Mouse (Mus musculus) embryonic facial prominence, embryonic 11.5 days (tissue): ENCODE results near the gene Arhgap45. TPM values are rescaled to one million over a fixed set of nuclear protein-coding genes. Genes with fewer than 3 reads are reported as not detected.

ENCODE experiments used
- ATAC-seq: fragments of 200-750 bp; cut with Nextera tagmentation; replicated peaks from 2 replicates; pipeline ENCODE4 v1.8.0; 2017; ENCODE audit warnings: low read depth; ENCODE audit not compliant: insufficient number of reproducible peaks, low FRiP score, low TSS enrichment
- DNase-seq: peaks from one replicate; pipeline ENCODE4 v3.0.0-alpha.2; 2015; ENCODE audit warnings: low spot score
- H3K27ac ChIP-seq: fragments of 300-500 bp; sonication (generic); replicated peaks from 2 replicates; pipeline ENCODE4 v1.5.1; 2014; ENCODE audit warnings: mild to moderate bottlenecking, low read depth, low read length, control low read depth
- H3K27me3 ChIP-seq: fragments of 300-500 bp; sonication (generic); 2 replicates; pipeline ENCODE4 v1.6.1; 2014; ENCODE audit warnings: mild to moderate bottlenecking, low read length, moderate library complexity, mixed read lengths; ENCODE audit not compliant: control insufficient read depth, insufficient read depth
- H3K36me3 ChIP-seq: fragments of 300-500 bp; sonication (generic); replicated peaks from 2 replicates; pipeline ENCODE4 v1.6.1; 2014; ENCODE audit warnings: low read depth, mild to moderate bottlenecking, low read length, moderate library complexity, mixed read lengths; ENCODE audit not compliant: control insufficient read depth, insufficient read depth
- H3K4me1 ChIP-seq: fragments of 300-500 bp; sonication (generic); 2 replicates; pipeline ENCODE4 v1.6.1; 2014; ENCODE audit warnings: low read length, mixed read lengths; ENCODE audit not compliant: control insufficient read depth, insufficient read depth
- H3K4me2 ChIP-seq: fragments of 300-500 bp; sonication (generic); 2 replicates; pipeline ENCODE4 v1.6.1; 2014; ENCODE audit warnings: low read depth, mild to moderate bottlenecking, control low read depth, low read length, moderate library complexity
- H3K4me3 ChIP-seq: fragments of 300-500 bp; sonication (generic); 2 replicates; pipeline ENCODE4 v1.5.1; 2014; ENCODE audit warnings: low read depth, low read length, control low read depth
- H3K9ac ChIP-seq: fragments of 300-500 bp; sonication (generic); replicated peaks from 2 replicates; pipeline ENCODE4 v1.6.1; 2014; ENCODE audit warnings: mild to moderate bottlenecking, control low read depth, low read length
- H3K9me3 ChIP-seq: fragments of 300-500 bp; sonication (generic); replicated peaks from 2 replicates; pipeline ENCODE4 v1.6.1; 2016; ENCODE audit warnings: mild to moderate bottlenecking, low read length, inconsistent platforms, mixed read lengths; ENCODE audit not compliant: control insufficient read depth
- WGBS: fragments of 180-500 bp; shearing (Covaris S2); extraction: QIAGEN DNeasy Blood & Tissue Kit; methylation state at CpG from one replicate; pipeline ENCODE4 v1.1.7; 2014; 5-methylcytosine and 5-hydroxymethylcytosine counted together
- polyA plus RNA-seq: library from polyadenylated mRNA; unstranded; fragments of >200 nt; fragmentation: Nextera tagmentation; extraction: Ambion mirVana; gene quantifications from 2 replicates; pipeline ENCODE4 v1.2.1, GENCODE M21; 2014

Gene Arhgap45
- polyA plus RNA-seq, 1 experiment from 2014 or later: 5.2 TPM

- Histone ChIP-seq H3K9ac (no peak overlapping the region), H3K27ac (no peak overlapping the region), H3K27me3 (no peaks in the 10 kb centered on the region), H3K4me2 (no peak overlapping the region), H3K9me3 (no peaks in the 10 kb centered on the region), H3K4me1 (peaks cover 3% of the 10 kb centered on the region; the same call in 1 of the 2 replicates), H3K4me3 (no peak overlapping the region), H3K36me3 (peaks cover 6% of the 10 kb centered on the region)
- DNase-seq: no peak
- ATAC-seq: no peak
- WGBS: 85% methylated on average over 4 of the region's 4 CpGs
Measured at GRCm38 (mm10) chr10:80056506-80056905, 40.1 kb downstream of the Arhgap45 start.

DNA sequence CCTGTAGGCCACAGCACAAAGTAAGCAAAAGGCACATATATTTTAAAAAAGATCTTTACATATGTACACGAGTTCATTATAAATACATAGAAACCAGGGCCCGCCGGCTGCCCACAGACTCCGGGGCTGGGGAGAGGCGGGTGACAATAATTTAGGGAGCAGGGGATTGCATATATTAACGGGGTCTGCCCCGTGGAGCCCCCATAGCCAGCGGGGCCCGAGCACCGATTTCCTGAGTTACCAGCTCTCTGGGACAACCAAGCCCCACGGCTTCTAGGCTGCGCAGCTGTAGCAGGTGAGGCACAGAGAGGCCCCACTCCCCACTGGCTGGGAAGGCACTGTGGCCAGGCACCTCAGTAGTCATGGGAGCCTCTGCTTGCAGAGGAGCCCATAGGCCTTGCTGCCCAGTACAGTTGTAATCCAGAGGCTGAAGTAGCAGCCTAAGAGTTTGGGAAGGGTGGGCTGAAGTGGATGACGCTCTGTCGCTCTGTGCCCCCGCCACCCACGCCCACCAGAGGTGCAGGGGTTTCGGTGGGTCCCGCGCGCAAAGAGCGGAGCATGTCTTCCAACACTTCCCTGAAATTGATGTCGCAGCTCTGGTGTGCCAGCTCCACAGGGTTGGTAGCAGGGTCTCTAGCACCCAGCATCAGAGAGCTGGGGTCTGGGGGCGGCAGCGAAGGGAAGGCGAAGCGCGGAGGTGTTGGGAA is 40.7 kb downstream of the Arhgap45 start:
- no peaks in the 10 kb centered on the region for H3K27me3 ChIP-seq
- DNase-seq: no peak
- H3K27ac ChIP-seq: no peak overlapping the region
- H3K4me2 ChIP-seq: no peak overlapping the region
- H3K4me1 ChIP-seq: peaks cover under 1% of the 10 kb centered on the region; the same call in 1 of the 2 replicates
- peaks cover 6% of the 10 kb centered on the region for H3K36me3 ChIP-seq
- H3K9me3 ChIP-seq: no peaks in the 10 kb centered on the region
- no peak overlapping the region for H3K9ac ChIP-seq
- no peak overlapping the region for H3K4me3 ChIP-seq
- 91% methylated on average over 27 of the region's 27 CpGs for WGBS
- no peak for ATAC-seq

DNA sequence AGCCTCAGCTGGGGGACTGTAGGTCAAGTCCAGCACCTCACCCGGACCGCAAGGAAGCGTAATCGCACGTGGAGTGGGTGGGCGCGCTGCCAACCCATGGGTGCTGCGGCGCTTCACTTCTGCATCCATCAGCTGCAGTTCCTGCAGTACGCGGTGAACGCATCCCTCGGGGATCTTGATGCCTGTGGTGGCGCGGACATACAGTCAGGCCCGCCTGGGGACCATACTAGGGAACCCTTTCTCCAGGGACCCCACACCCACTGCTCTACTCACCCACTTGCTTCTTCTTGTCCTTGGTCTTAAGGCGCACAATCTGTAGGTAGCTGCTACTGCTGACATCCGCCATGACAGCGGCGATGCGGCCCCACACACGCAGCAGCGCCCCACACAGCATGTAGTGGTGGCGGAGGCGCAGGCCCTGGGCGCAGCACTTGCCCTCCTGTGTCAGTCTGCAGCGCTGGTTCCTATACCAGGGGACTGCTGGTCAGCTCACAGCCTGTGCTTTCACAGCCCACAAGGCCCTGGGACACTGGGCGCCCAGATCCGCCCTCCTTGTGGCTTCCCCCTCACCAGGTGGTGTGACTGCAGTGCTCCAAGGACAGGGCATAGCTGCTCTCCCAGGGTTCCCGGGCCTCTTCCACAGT is 41.4 kb downstream of the Arhgap45 start:
- no peak overlapping the region for H3K4me2 ChIP-seq
- ATAC-seq (no peak), DNase-seq (no peak)
- no peak overlapping the region for H3K4me3 ChIP-seq
- no peaks in the 10 kb centered on the region for H3K27me3 ChIP-seq
- no peak overlapping the region for H3K9ac ChIP-seq
- H3K4me1 ChIP-seq: no peaks in the 10 kb centered on the region; the same call in 1 of the 2 replicates
- H3K9me3 ChIP-seq: no peaks in the 10 kb centered on the region
- WGBS: 80% methylated on average over 30 of the region's 30 CpGs
- peaks cover 6% of the 10 kb centered on the region for H3K36me3 ChIP-seq
- H3K27ac ChIP-seq: no peak overlapping the region

GRCm38 (mm10) chr10:80063104-80063503 is 46.7 kb downstream of the Arhgap45 start:
- DNase-seq (no peak), ATAC-seq (no peak)
- no peak overlapping the region for H3K27ac ChIP-seq
- H3K27me3 ChIP-seq: no peaks in the 10 kb centered on the region
- no peak overlapping the region for H3K9ac ChIP-seq
- WGBS: 94% methylated on average over 5 of the region's 5 CpGs
- H3K9me3 ChIP-seq: no peaks in the 10 kb centered on the region
- no peak overlapping the region for H3K4me2 ChIP-seq
- no peaks in the 10 kb centered on the region for H3K36me3 ChIP-seq
- H3K4me1 ChIP-seq: no peaks in the 10 kb centered on the region
- no peak overlapping the region for H3K4me3 ChIP-seq

DNA sequence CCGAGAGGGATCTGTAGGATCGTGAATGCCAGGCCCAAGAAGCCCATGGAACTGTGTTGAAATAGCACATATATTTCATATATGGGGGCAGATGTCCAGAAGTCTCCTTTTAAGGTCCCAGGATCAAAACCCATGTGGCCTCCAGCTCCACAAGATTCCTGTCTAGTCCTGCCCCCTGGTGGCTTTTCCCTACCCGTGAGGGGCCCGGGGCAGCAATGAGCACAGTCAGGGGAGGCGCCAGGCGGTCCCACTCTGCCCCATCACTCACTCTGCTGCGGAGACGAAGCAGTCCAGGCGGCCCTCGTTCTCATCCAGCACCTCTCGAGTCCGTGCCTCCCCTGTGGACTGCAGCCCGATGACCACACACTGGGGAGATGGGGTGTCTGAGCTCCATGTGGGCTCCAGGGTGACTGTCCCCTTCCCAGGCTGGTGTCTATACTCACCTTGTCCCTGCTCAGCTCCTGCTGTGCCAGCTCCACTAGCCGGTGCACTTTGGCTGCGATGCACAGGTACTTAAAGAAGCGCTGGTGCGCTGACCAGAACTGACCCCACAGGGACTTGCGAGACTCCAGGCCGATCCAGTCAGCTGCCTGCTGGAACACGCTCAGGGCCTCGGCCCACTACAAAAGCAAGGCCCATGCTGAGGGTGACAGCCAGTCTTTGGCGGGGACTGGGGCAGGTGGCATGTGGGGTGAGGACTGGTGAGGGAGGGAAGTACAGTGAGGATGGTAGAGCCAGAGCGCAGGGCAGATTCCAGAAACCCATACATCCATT is 47.6 kb downstream of the Arhgap45 start:
- DNase-seq (no peak), ATAC-seq (no peak)
- Histone ChIP-seq H3K36me3 (no peaks in the 10 kb centered on the region), H3K4me3 (no peak overlapping the region), H3K27me3 (no peaks in the 10 kb centered on the region), H3K27ac (no peak overlapping the region), H3K9ac (no peak overlapping the region), H3K4me1 (no peaks in the 10 kb centered on the region), H3K4me2 (no peak overlapping the region), H3K9me3 (no peaks in the 10 kb centered on the region)
- 79% methylated on average over 23 of the region's 23 CpGs for WGBS

DNA sequence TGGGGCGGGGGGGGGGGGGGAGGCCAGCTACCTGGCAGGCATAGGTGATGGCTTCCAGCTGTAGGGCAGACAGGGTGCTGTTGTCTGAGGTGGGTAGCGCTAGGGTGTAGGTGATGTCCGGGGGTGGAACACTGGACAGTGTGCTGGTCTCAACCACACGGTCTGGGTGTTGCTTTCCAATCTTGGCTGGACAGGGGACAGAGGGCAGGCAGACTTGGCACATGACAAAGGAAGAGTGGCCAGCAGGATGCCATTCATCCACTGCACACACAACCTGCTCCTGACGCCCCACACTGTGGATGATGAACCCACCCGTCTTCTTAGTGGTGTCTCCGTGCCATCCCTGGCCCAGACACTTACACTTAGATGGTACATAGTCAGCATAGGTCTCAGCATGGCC is 52.8 kb downstream of the Arhgap45 start:
- ATAC-seq: no peak
- Histone ChIP-seq H3K4me3 (no peak overlapping the region), H3K4me2 (no peak overlapping the region), H3K4me1 (no peaks in the 10 kb centered on the region; the same call in none of the 2 replicates), H3K27me3 (no peaks in the 10 kb centered on the region), H3K9me3 (no peaks in the 10 kb centered on the region), H3K36me3 (no peaks in the 10 kb centered on the region), H3K9ac (no peak overlapping the region), H3K27ac (no peak overlapping the region)
- no peak for DNase-seq
- 98% methylated on average over 6 of the region's 7 CpGs for WGBS

DNA sequence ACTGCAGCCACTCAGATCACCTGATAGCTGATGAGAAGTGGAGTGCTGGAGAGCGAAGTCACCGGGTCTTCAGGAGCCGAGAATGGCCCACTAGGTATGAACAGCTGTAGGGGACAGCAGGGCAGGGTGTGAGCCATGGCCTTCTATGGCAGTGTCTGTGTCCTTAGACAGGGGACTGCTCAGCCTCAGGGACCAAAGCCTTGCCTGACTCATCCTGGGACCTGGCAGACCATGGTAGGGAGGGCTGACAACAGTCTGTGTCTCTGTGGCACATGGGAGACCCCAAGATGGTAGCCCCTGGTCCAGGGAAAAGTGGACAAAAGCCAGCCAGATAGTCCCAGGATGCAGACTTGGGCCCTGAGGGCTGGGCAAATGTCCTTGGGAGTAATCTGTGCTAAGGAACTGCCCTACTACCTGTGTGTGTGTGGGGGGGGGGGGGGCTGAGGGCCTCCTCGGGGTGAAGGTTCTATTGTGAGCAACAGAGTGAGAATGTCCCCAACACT is 53.5 kb downstream of the Arhgap45 start:
- 94% methylated on average over 4 of the region's 4 CpGs for WGBS
- H3K27me3 ChIP-seq: no peaks in the 10 kb centered on the region
- no peak overlapping the region for H3K4me3 ChIP-seq
- H3K27ac ChIP-seq: no peak overlapping the region
- H3K9ac ChIP-seq: no peak overlapping the region
- no peaks in the 10 kb centered on the region; the same call in none of the 2 replicates for H3K4me1 ChIP-seq
- ATAC-seq (no peak), DNase-seq (no peak)
- no peaks in the 10 kb centered on the region for H3K36me3 ChIP-seq
- H3K9me3 ChIP-seq: no peaks in the 10 kb centered on the region
- H3K4me2 ChIP-seq: no peak overlapping the region
